Mouse (Mus musculus): ENCODE measurements around the gene Eif4enif1.

DNA sequence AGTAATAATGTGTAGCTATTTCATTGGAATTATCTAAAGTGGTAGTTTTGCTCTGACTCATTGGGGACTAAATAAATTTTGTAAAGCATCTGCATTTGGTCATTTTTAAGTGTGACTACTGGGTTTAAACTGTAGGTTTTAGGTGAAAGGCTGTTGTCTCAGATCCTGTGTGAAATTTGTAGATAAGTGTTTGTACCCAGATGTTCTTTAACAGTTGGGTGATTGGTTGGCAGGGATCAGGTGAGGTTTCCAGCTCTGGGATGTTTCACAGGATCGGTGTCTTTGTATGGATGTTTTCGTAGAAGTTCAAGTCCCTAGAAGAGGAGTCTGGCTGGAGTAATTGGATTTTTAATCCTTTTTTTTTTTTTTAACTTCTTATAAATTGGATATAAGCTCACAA, 1.6 kb downstream of the Eif4enif1 start:
- TF ChIP-seq CTCF (IDR thresholded peaks at IDR 0.05; ENCODE audit: low read depth, low read length), result no peak
- TF ChIP-seq POLR2AphosphoS5 (IDR thresholded peaks at IDR 0.05; ENCODE audit: insufficient replicate concordance, low read depth, low read length), result no peak
- TF ChIP-seq GATA2 (IDR thresholded peaks at IDR 0.05; ENCODE audit: borderline replicate concordance, low read depth, low read length), result no peak
- TF ChIP-seq GATA1 (IDR thresholded peaks at IDR 0.05; ENCODE audit: borderline replicate concordance, low read length), result no peak

All from G1E (cell line).